Mouse (Mus musculus): ENCODE measurements around the gene Greb1.

DNA sequence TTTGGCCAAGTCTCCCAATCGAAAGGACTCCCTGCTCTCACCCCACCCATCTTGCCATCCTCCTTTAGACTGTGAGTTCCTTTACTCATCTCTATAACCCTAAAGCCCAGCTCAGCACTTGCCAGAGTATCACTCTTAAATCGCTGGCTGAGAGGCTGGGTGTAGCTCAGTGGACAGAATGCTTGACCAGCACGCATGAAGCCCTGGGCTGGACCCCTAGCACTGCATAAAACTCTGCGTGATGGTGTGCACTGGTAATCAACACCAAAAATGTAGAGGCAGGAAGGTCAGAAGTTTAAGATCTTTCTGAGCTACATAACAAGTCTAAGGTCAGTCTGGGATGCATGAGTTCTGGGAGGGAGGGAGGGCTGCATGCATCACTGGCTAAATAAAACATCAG lies 26.1 kb downstream of the Greb1 start:
- TF ChIP-seq CTCF (IDR thresholded peaks at IDR 0.05; ENCODE audit: insufficient read depth, low read depth, low read length) (no peak), POLR2A (IDR thresholded peaks at IDR 0.05; ENCODE audit: insufficient read depth, low read depth, low read length) (no peak)
